8 mouse cellular contexts compared by ENCODE assay signal in the genomic region with DNA sequence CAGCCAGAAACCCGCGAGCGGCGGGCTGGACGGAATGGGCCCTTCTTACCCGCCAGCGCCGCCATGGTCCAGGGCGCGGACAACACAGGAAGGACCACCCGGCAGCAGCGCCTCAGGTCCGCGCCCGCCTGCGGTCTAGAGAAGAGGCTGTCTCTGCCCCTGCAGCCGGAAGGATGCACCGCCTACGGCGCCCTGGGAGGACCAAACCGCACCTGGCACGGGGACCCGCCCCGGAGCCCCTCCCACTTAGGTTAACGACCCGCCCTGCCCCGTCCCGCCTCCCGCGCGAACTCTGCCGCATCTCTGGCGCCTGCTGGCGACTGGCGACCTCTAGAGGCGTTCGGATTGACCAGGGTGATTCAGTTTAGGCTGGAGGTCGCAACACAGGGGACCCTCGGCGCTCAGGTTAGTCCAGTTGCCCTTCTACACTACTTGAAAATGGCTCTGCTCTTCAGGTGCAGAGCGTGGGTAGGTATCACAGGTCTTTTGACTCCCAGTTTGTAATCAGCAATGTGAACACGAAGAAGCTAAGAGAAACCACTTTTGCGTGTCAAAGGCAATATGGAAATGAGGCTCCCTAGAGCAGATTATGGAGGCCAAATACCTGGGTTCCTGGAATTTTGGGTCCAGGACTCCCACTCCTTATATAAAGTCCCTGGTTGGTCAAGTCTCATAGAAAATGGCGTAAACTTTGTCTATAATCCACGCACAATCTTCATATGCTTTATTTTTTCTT. TPM values are rescaled to one million over a fixed set of nuclear protein-coding genes. Genes with fewer than 3 reads are reported as not detected.
DNase-seq lines count a peak whose midpoint lies in the region; ATAC-seq and TF ChIP-seq lines count a peak whose summit lies in the region.

A gene (minus strand): TSS at position 193 of the 736 bp plus-strand sequence.

- H3K36me3 ChIP-seq in E14TG2a.4 (ENCODE audit: insufficient read depth, low read length) = peaks cover 29% of the 10 kb centered on the region
- H3K36me3 ChIP-seq in forebrain, embryonic 13.5 days (ENCODE audit: poor library complexity, severe bottlenecking) = peaks cover 4% of the 10 kb centered on the region
- no peaks in the 10 kb centered on the region for H3K36me3 ChIP-seq in liver, postnatal 0 days (replicated peaks; ENCODE audit: insufficient read depth, low read length)
- H3K36me3 ChIP-seq in neural tube, embryonic 14.5 days (ENCODE audit: control insufficient read depth, insufficient read depth, low read length) = 0 out of 2 replicates have a peak, but pooled peaks cover 2% of the 10 kb centered on the region

- peak within 1 kb of the TSS; percentile 95 for H3K4me3 ChIP-seq in E14TG2a.4 (replicated peaks; ENCODE audit: low read length)
- peak within 1 kb of the TSS; percentile 75 for H3K4me3 ChIP-seq in forebrain, embryonic 13.5 days
- peak within 1 kb of the TSS; percentile 86 for H3K4me3 ChIP-seq in liver, postnatal 0 days (ENCODE audit: low read depth, low read length)
- peak within 1 kb of the TSS; percentile 66 for H3K4me3 ChIP-seq in neural tube, embryonic 14.5 days (ENCODE audit: low read depth, low read length)

- no peak for TF ChIP-seq EP300 in liver, postnatal 0 days (IDR thresholded peaks at IDR 0.05; ENCODE audit: low read depth)

- intact Hi-C loops in heart, postnatal 10 days (cut with DNase I) = loop anchor here (2.0 kb wide), 2 partner anchors 44 to 62 kb away; a partner anchor contains a TSS

- peak within 1 kb of the TSS; percentile 48; the same call in 1 of the 2 replicates for H3K27ac ChIP-seq in forebrain, embryonic 13.5 days
- peak within 1 kb of the TSS; percentile 80 for H3K27ac ChIP-seq in liver, postnatal 0 days (ENCODE audit: low read depth)
- H3K27ac ChIP-seq in neural tube, embryonic 14.5 days (ENCODE audit: low read depth, low read length) = 0 out of 2 replicates have a peak within 1 kb of the TSS, but pooled peaks have one; percentile 10

- peak within 1 kb of the TSS; percentile 80 for H3K4me2 ChIP-seq in forebrain, embryonic 13.5 days
- H3K4me2 ChIP-seq in liver, postnatal 0 days (ENCODE audit: low read depth, low read length) = peak within 1 kb of the TSS; percentile 95
- H3K4me2 ChIP-seq in neural tube, embryonic 14.5 days (ENCODE audit: low read depth, low read length) = peak within 1 kb of the TSS; percentile 47

- ATAC-seq in forebrain, embryonic 13.5 days = peak; percentile 91
- ATAC-seq in liver, postnatal 0 days = peak; percentile 98
- ATAC-seq in neural tube, embryonic 14.5 days (ENCODE audit: low read depth) = peak; percentile 95

- peak; percentile 92 for DNase-seq in c-Kit-positive CD71-positive TER-119-positive erythroid progenitor cells, embryonic 14.5 days (ENCODE audit: low spot score)
- peak; percentile 94 to 95 for DNase-seq in heart, postnatal 10 days
- DNase-seq in large intestine, adult 2 months (ENCODE audit: low read depth, low spot score) = no peak
- DNase-seq in liver, postnatal 0 days = peak; percentile 98
- peak; percentile 97 for DNase-seq in testis, postnatal 10 days (ENCODE audit: low spot score)

- peaks cover 44% of the 10 kb centered on the region for H3K4me1 ChIP-seq in E14TG2a.4 (replicated peaks; ENCODE audit: low read depth, low read length)
- H3K4me1 ChIP-seq in forebrain, embryonic 13.5 days = peaks cover 9% of the 10 kb centered on the region
- peaks cover 24% of the 10 kb centered on the region for H3K4me1 ChIP-seq in liver, postnatal 0 days (ENCODE audit: insufficient read depth)
- 0 out of 2 replicates have a peak, but pooled peaks cover 3% of the 10 kb centered on the region for H3K4me1 ChIP-seq in neural tube, embryonic 14.5 days (ENCODE audit: control insufficient read depth, insufficient read depth, low read length)

- peak within 1 kb of the TSS; percentile 86 for H3K9ac ChIP-seq in forebrain, embryonic 13.5 days
- H3K9ac ChIP-seq in liver, postnatal 0 days (replicated peaks) = peak within 1 kb of the TSS; percentile 84
- H3K9ac ChIP-seq in neural tube, embryonic 14.5 days (replicated peaks; ENCODE audit: low read depth, low read length) = peak within 1 kb of the TSS; percentile 72

- H3K9me3 ChIP-seq in E14TG2a.4 (ENCODE audit: low read length) = no peaks in the 10 kb centered on the region
- no peaks in the 10 kb centered on the region for H3K9me3 ChIP-seq in forebrain, embryonic 13.5 days (replicated peaks)
- H3K9me3 ChIP-seq in liver, postnatal 0 days (ENCODE audit: low read length) = no peaks in the 10 kb centered on the region
- no peaks in the 10 kb centered on the region for H3K9me3 ChIP-seq in neural tube, embryonic 14.5 days (ENCODE audit: control insufficient read depth, low read length)

- no peaks in the 10 kb centered on the region for H3K27me3 ChIP-seq in E14TG2a.4 (ENCODE audit: insufficient read depth, low read length)
- no peaks in the 10 kb centered on the region for H3K27me3 ChIP-seq in forebrain, embryonic 13.5 days
- no peaks in the 10 kb centered on the region for H3K27me3 ChIP-seq in liver, postnatal 0 days (ENCODE audit: insufficient read depth, low read length)
- no peaks in the 10 kb centered on the region for H3K27me3 ChIP-seq in neural tube, embryonic 14.5 days (ENCODE audit: control insufficient read depth, insufficient read depth, low read length)

- peak; percentile 27 for TF ChIP-seq CTCF in E14TG2a.4 (conservative IDR thresholded peaks at IDR 0.05; ENCODE audit: low read length)
- peak; percentile 92 for TF ChIP-seq CTCF in liver, postnatal 0 days (IDR thresholded peaks at IDR 0.05; ENCODE audit: low read depth)

- 3% methylated on average over 43 of the region's 45 CpGs for WGBS in forebrain, embryonic 13.5 days
- WGBS in large intestine, adult 2 months = 2% methylated on average over 45 of the region's 45 CpGs
- WGBS in liver, postnatal 0 days (ENCODE audit: insufficient replicate concordance) = 3% methylated on average over 44 of the region's 45 CpGs
- 3% methylated on average over 45 of the region's 45 CpGs for WGBS in neural tube, embryonic 14.5 days

RNA-seq across cellular contexts. Expression of the gene that starts here (rescaled TPM):
- polyA plus RNA-seq in forebrain, embryonic 13.5 days (2015; fragmentation: Nextera tagmentation; extraction: Ambion mirVana) = 75.6 and 81.3 TPM in 2 replicates
- 10 to 100 TPM; 25.2 to 27.7 TPM for total RNA-seq in heart, postnatal 10 days (2021)
- 88.4 and 96.3 TPM in 2 replicates for polyA plus RNA-seq in large intestine, adult 2 months (2012; rRNA removed)
- 6.7 and 6.8 TPM in 2 replicates for polyA plus RNA-seq in liver, postnatal 0 days (2015; fragmentation: Nextera tagmentation; extraction: Ambion mirVana)
- polyA plus RNA-seq in neural tube, embryonic 14.5 days (2014; fragmentation: Nextera tagmentation; extraction: Ambion mirVana) = 161 and 166 TPM in 2 replicates

Comparison
In these comparisons a context has a peak if more than half of its experiments do, and no peak if none do; other contexts are left out.
1. H3K27ac ChIP-seq: peak in every context shown above with its lines; median percentile 80 in liver, postnatal 0 days; 48 in forebrain, embryonic 13.5 days; 10 in neural tube, embryonic 14.5 days.